Mouse (Mus musculus) left cerebral cortex, adult 18-20 months (tissue): Measurements from ENCODE around the gene Mctp1. TPM values are rescaled to one million over a fixed set of nuclear protein-coding genes. Genes with fewer than 3 reads are reported as not detected.
A peak's percentile ranks its signal among the peaks of the same experiment; 100 is the strongest.
"Not testable (repeated sequence)": the region's sequence is repeated elsewhere in the genome, so short reads cannot be mapped to it uniquely, and the experiment has no call there.

Experiments
- DNase-seq, 2 experiments: peaks; one replicate each; pipeline ENCODE4 v3.0.0; 2021 to 2022; ENCODE audit warnings: low spot score in 2 of 2, mixed read lengths in 1 of 2
- long read RNA-seq, 2 experiments: library from polyadenylated mRNA; stranded (forward); transcript quantifications; one replicate each; pipeline ENCODE4 v2.0.0; 2021
- total RNA-seq, 2 experiments: library from RNA; stranded (reverse); gene quantifications; 2 replicates each; pipeline ENCODE4 v1.2.3; 2021

Gene Mctp1
- 10 to 100 TPM; 42.5 to 52.6 TPM for total RNA-seq
- long read RNA-seq, experiment 1, partial matches to known transcripts = 4 of 8 reads
- long read RNA-seq, experiment 1, other reads (novel, unspliced or antisense) = 4 of 8 reads
- long read RNA-seq, experiment 2, partial matches to known transcripts = 1 of 3 reads
- long read RNA-seq, experiment 2, other reads (novel, unspliced or antisense) = 2 of 3 reads

- peak; percentile 27 to 50 for DNase-seq
These were observed at the start of gene Mctp1 for GRCm38 (mm10) chr13:76383972-76384663. Gene Mctp1, plus strand, starts transcription at chr13:76384535.

GRCm38 (mm10) chr13:76345941-76346340, 38.4 kb upstream of the Mctp1 start:
- DNase-seq = not testable (repeated sequence)

- DNase-seq = no peak
These were observed 25.6 kb upstream of the Mctp1 start for GRCm38 (mm10) chr13:76358720-76359119.

- DNase-seq = peak; percentile 63 to 64
These were observed 515 bp downstream of the Mctp1 start for GRCm38 (mm10) chr13:76384664-76385435.

- DNase-seq = no peak
These were observed 4.3 kb downstream of the Mctp1 start for GRCm38 (mm10) chr13:76388615-76389014.

- no peak for DNase-seq
These were observed 7.6 kb downstream of the Mctp1 start for GRCm38 (mm10) chr13:76391920-76392319.

- no peak for DNase-seq
These were observed 8.8 kb downstream of the Mctp1 start for GRCm38 (mm10) chr13:76393106-76393505.

- DNase-seq = no peak
These were observed 11.6 kb downstream of the Mctp1 start for GRCm38 (mm10) chr13:76395906-76396305.

GRCm38 (mm10) chr13:76409296-76409695, 25.0 kb downstream of the Mctp1 start:
- no peak for DNase-seq

GRCm38 (mm10) chr13:76410665-76411064, 26.3 kb downstream of the Mctp1 start:
- no peak for DNase-seq

GRCm38 (mm10) chr13:76415346-76415745, 31.0 kb downstream of the Mctp1 start:
- no peak for DNase-seq

- DNase-seq = no peak
These were observed 35.8 kb downstream of the Mctp1 start for GRCm38 (mm10) chr13:76420111-76420510.

GRCm38 (mm10) chr13:76421075-76421474, 36.7 kb downstream of the Mctp1 start:
- DNase-seq = no peak

- DNase-seq = no peak
These were observed 37.8 kb downstream of the Mctp1 start for GRCm38 (mm10) chr13:76422124-76422523.

GRCm38 (mm10) chr13:76429456-76429855, 45.1 kb downstream of the Mctp1 start:
- peak; percentile 17 to 18 for DNase-seq

- no peak for DNase-seq
These were observed 45.6 kb downstream of the Mctp1 start for GRCm38 (mm10) chr13:76429927-76430326.

GRCm38 (mm10) chr13:76431946-76432345, 47.6 kb downstream of the Mctp1 start:
- DNase-seq = no peak

- DNase-seq = no peak
These were observed 49.1 kb downstream of the Mctp1 start for GRCm38 (mm10) chr13:76433438-76433837.

GRCm38 (mm10) chr13:76436426-76436825, 52.1 kb downstream of the Mctp1 start:
- no peak for DNase-seq

GRCm38 (mm10) chr13:76438765-76439164, 54.4 kb downstream of the Mctp1 start:
- no peak for DNase-seq

- no peak for DNase-seq
These were observed 61.7 kb downstream of the Mctp1 start for GRCm38 (mm10) chr13:76446059-76446458.

GRCm38 (mm10) chr13:76447528-76447927, 63.2 kb downstream of the Mctp1 start:
- no peak for DNase-seq
